Mouse (Mus musculus): ENCODE data around the gene Ace2.

Gene Ace2

DNA sequence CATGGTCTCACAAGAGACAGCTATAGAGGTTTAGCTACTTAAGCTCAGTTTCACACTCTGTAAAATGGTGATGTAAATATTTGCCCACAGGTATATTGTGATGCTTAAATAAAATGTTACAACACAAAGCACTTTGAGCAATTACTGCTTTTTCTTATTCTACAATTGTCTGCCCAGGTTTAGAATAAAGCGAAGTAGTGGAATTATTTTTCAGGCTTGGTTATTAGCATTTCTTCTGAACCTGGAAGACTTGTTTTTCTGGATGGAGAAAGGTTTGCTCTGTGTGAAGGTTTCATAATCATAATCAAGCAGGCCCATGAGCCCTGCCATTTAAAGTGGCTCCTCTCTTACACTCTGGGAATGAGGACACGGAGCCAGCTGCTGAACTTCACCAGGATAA, at the start of gene Ace2:
Ace2 (plus strand) TSS at position 301 of the 400 bp plus-strand sequence.
- no peak for DNase-seq (ENCODE audit: low spot score in 2 of 2)

DNA sequence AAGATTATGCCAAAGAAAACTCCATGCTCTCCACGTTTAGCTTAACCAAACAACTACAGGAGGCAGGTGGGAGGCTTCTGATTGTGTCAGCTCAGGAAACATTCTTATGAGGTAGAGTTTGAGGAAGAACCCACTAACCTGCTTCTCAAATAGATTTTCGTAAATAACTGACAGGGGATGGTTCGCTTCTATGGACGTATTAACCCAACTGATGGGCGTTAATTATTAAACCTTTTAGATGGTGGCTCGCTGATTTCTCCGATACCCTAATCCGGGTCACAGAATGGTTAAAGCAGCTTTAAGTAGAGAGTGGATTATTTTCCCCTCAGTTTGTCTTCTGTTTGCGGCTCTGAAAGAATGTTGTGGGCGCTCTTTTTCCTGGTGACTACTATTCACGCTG, 49.2 kb upstream of the Ace2 start:
- DNase-seq (ENCODE audit: low spot score in 2 of 2): no peak

DNA sequence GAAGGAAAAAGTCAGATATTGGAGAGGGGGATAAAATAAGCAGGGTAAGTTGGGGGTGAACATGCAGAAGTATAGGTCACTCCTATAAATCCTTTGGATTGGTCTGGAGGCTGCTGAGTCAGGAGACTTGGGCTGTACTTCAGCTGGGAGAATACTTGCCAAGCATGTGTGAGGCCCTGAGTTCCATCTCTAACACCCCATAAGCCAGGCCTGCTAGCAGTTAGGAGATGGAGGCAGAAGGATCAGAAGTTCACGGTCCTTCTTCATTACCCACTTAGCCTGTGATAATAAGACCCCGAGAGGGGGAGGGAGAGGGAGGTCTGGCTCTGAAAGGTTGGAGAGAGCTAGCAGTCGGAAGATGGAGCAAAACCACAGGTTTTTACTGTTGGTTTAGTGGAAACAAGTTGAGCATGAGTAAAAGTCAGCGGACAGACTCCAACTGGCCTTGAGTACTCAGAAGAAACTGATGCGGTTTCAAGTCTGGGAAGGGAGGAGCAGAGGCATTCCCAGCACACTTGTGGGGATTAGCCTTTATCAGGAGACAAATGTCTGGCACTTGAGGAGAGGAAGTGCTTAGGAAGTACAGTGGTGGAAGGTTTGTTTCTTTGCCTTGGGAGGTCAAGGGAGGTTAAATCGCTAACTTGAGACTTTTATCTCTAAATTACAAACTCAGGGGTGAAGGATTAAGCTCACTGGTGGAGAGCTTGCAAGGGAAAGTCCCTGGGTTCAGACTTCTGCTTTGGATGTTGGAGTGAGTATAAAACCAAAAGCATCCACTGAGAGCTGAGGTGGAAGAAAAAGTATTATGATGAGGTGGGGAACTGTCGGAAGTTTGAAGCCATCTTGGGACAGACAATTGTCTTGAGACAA, 46.6 kb upstream of the Ace2 start:
- no peak for DNase-seq (ENCODE audit: low spot score in 2 of 2)

DNA sequence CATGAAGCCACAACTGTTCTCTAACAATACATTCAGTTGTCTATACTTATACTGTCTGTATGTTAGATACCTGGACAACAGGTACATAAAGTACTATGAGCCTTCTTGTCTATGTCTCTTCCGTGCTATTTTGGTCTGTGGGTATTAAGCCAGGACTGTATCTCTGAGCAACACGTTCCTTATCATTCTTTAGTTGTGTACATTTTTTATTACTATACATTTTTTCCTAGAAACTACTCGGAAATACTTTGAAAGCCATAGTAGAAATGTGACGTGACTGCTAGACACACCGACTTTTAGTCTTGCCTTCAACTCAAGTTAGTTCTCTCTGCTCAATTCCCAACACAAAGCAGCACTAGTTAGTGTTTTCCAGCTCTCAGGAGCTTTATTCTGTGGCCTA, 45.7 kb upstream of the Ace2 start:
- DNase-seq (ENCODE audit: low spot score in 2 of 2): no peak

DNA sequence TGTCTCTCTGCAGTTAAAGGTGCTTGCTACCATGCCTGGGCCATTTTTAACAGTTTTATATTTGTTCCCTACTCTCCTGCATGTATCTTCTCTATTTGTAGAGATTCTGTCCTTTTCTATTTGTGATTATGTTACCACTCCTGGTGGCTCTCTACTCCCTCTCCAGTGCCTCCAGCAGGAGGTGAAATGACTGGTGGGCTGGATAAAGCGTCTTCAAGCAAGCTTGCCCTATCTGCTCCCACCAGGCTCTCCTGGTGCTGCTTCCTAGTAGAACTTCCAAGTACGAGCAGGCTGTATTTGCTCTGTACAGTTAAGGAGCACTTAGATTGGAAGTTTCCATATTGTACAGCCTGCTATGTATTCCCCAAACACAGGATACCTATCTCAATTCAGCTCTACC, 43.3 kb upstream of the Ace2 start:
- no peak for DNase-seq (ENCODE audit: low spot score in 2 of 2)

DNA sequence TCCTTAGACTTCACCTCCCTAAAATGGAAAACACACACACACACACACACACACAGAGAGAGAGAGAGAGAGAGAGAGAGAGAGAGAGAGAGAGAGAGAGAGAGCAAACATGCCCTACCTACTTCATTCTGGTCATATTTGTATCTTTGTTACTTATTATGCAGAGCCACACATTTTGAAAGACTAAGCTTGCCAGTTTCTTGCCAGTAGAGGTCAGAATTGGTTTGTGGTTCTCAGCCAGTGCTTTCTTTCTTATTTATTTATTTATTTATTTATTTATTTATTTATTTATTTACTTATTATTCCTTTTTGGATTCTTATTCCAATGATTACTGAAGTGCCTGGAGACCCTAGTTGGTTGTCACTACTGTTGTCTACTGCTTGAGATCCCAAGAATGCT, 37.6 kb upstream of the Ace2 start:
- DNase-seq (ENCODE audit: low spot score in 2 of 2): no peak

DNA sequence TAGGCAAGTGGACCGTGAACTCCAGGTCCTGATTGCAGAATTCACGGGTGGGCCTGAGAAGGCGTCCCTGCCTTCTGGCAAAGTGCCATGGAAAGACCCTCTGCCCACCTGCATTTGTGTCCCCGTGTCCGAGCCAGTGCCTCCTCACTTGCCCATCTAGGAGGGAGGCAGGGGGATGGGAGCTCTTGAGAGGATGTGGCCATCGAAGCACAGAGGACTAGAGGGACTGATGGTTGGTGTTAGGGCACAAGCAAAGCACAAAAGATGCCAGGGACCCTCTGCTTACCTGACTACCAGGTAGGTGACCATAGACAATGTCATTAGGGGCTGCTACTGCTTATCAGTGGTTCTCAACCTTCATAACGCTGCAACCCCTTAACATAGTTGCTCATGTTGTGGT, 36.9 kb upstream of the Ace2 start:
- no peak for DNase-seq (ENCODE audit: low spot score in 2 of 2)

DNA sequence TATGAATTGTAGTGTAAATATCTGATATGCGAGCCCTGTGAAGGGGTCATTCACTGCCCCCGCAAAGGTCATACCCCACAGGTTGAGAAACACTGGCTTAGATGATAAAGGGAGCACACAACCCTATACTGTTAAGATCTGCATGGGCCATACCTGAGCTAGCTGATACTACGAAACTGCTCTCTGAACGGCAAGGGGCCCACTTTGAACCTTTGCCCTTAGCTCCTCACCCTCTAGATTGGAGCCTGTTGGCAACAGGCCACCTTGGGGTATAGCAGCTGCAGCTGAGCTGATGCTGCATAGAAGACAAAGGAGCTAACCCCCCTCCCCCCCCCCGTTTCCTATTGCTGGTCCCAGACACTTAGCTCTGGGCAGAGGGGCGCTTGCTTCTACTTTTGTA, 36.5 kb upstream of the Ace2 start:
- DNase-seq (ENCODE audit: low spot score in 2 of 2): no peak

DNA sequence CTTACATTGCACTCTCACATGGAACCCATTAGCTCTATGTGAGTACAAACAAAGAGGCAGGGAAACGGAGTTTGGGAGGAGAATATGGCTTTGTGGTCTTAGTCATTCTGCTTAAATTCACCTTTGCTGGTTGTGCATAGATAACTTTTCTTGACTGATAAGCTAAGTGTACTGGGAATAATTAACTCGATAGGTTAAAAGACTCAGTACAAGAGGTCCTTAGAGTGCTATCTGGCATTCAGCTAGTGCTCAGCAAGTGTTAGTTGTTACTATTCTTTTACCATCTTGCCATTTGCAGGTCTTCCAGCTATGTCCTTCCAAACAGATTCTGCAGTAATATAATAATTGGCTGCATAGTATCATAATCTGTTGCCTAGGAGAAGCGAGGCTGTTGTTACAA, 28.0 kb upstream of the Ace2 start:
- no peak for DNase-seq (ENCODE audit: low spot score in 2 of 2)

DNA sequence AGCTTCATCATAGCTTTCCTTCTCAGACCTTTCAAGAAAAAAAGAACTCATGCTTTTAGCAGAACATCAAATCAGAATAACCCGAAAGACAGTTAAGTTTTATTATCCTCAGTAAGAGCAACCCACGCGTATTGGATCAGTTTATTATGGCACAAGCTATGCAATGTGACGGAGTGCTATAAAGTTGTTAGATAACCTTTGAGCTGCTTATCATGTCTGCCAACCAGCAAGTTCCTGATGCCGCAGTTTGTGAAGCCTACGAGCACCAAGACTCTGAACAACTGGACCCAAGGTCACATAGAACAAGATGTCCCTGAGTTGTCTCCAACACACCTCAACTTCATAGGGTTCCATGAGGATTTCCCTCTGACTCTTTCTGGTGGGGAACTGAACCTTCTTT, 25.4 kb upstream of the Ace2 start:
- no peak for DNase-seq (ENCODE audit: low spot score in 2 of 2)

DNA sequence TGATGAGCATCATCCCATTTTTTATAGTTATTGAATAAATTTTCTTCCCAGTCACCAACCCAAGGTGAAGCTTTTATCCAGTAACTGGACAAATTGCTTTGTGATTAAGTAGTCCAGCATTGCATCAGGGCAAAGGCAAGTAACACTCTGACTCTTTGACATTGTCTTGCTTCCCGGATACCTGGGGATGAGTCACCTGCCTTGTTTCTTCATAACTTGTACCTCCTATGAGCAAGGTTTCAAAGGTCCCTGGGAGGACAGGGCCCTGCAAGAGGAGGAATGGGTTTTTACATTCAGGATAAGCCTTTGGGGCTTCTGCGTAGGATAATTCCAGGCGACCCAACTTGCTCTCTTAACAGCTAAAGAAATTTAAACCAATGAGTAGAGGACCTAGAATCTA, 15.2 kb upstream of the Ace2 start:
- DNase-seq (ENCODE audit: low spot score in 2 of 2): no peak

DNA sequence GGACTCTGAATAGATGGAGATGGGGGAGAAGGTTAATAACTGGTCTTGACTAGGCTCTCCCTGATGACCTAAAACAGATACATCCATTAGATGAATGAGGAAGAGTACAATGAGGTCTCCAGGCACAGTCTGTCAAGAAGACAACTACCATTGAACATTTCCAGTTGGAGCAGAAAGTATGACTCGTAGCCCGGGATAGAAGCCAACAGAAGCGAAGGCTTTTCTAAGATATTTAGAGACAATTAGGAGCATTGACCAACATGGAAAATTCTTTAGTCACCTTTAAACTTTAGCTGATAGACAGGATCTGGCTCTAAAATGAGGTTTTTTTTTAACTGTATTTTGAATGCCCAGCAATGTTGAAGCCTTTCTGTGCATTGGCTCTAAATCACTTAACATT, 5.6 kb upstream of the Ace2 start:
- DNase-seq (ENCODE audit: low spot score in 2 of 2): no peak

DNA sequence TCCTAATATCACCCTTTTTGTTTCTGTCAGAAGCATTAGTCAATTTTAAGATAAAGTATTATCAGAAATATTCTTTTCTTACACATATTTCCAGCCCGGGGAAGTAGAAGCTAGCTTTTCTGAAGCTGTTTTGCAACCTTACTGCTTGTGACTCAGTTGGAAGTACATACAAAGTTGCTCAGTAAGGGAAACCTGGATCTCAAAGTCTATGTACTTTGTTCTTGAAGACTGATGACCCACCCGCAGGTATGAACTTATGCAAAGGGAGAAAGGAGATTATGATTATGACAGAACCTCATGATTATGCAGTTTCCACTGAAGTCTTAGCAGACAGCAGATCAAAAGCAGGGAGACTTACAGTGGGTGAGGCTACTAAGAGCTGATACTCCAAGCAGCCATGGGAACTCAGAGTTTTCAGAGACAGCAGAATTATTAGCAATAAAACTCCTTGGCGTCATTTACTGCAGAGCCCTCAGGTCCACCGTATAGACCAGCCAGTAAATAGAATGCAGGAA, 3.8 kb upstream of the Ace2 start:
- no peak for DNase-seq (ENCODE audit: low spot score in 2 of 2)

DNA sequence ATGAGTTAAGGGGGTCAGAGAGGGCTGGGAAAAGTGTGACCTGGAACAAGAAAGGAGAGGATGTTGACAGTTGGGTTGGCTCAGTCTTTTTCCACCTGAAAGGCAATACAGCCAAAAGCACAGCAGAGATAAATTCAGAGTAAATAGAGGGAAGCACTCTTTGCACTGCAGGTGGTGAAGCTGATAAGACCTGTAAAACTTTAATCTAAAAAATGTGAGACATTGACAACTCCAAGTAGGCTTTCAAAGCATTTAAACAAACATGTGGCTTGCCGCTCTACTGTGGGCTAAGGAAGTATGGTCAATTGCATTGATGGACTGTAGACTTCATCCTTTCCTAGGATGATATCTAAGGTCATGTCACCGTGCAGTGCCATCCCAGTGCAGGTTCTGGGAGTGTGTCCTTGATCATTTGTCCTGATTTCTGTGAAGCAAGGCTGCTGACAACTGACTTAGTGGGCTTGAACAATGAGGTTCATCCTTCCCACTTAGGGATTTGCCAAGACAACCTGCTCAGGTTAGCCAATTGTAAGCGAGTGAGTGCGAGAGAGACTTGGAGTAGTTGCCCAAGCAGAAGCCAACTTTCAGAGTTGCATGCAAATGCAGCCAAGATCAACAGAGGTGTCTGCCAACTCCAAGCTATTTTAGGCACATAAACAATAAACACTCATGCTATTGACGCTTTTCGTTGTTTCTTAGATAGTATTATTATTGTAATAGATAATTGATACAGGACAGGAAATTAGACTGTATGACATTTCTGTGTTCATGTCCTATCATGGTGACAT, 6.5 kb downstream of the Ace2 start:
- no peak for DNase-seq (ENCODE audit: low spot score in 2 of 2)

DNA sequence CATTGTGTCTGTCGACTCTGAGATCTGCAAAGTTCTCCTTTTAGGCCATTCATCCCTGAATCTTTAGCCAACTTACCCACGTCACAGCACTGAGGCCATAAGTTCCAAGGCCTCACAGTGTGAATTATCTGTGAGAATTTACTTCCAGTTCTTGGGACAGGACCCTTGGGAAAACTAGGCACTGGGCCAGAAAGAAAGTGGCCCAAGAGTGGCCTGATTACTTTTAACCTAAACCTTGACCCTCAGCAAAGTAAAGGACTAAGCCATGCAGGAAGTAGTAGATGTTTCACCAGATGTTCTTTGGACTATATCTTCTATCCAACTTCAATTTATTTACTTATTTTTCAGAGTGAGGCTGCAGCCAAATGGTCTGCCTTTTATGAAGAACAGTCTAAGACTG, 13.6 kb downstream of the Ace2 start:
- DNase-seq (ENCODE audit: low spot score in 2 of 2): no peak

DNA sequence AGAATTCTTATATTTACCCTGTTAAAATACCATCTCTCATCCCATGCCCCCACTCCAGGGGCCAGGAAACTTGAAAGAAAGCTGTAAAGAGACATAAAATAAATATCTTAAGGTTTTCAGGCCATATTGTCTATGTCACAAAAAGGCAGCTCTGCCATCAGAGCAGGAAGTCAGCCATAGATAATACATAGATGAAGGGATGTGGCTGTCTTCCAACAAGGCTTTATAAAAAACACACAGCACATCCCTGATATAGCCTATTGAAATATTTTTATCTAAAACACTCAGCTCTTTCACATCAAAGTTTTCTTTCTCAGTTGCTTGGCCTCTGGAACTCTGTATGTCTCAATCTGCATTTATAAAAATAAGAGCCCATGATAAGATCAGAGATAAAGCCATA, 14.5 kb downstream of the Ace2 start:
- no peak for DNase-seq (ENCODE audit: low spot score in 2 of 2)

DNA sequence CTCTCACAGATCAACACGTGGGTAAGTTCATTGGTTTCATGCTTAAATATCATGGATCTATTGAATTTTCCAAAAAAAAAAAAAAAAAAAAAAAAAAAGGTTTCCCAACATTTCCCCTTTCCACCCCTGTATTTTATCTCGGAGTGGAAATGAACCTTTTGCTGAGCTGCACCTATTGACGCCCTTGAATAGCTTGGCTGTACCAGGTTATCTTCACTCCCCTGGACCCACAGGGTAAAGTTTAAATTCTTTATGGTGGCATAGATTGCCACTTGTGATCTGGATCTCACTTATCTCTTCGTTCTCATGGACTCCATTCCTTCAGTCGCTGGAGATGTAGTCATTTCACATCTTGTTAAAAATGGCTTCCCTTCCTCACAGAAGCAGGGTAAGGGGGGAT, 15.5 kb downstream of the Ace2 start:
- no peak for DNase-seq (ENCODE audit: low spot score in 2 of 2)

DNA sequence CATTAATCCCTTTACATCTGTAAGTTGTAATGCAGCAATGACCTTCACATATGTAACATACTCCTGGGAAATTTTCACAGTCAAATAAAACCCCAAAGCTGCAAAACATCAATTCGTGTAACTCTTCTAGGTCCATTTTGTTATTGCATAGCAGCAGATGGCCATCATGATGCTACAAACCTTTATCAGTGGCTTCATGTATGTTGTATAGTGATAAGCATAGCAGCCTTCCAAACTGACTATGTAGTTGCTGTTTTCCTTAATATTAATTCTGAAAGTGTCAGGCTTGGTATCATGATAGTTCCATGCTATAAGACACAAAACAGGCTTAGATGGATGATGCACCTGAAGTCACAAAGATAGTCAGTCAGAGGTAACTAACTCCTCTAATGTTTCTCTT, 25.5 kb downstream of the Ace2 start:
- DNase-seq (ENCODE audit: low spot score in 2 of 2): no peak

DNA sequence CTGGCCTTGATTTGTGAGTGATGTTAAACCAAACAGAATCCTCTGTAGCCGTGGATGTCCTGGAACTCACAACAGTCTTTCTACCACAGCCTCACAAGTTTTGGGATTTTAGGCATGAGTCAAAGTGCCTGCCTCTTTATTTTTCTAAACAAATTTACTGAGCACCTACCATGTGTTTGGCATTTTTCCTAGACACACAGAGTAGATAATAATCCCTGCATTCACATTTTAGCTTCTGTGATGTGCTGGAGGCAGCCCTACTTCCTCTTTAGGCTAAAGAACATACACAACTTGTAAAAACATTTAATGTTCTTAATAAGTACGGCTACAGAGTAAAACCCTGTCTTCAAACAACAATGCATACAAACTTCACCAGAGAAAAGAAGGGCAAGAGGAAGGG, 31.9 kb downstream of the Ace2 start:
- no peak for DNase-seq (ENCODE audit: low spot score in 2 of 2)

DNA sequence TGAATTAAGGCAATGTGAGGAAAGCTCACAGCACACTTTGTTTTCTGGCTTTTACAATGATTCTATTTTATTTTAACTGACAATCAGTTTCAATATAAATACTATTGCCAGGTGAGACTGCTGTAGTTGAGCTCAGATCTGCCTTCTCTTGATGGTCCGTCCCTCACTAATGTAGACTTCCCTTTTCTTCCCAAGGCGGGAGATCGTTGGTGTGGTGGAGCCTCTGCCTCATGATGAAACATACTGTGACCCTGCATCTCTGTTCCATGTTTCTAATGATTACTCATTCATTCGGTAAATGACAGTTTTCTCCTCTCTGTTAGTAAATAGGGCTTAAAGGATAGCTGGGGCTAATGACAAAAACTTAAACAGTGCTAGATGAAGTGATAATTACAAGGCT, 34.7 kb downstream of the Ace2 start:
- DNase-seq (ENCODE audit: low spot score in 2 of 2): no peak

DNA sequence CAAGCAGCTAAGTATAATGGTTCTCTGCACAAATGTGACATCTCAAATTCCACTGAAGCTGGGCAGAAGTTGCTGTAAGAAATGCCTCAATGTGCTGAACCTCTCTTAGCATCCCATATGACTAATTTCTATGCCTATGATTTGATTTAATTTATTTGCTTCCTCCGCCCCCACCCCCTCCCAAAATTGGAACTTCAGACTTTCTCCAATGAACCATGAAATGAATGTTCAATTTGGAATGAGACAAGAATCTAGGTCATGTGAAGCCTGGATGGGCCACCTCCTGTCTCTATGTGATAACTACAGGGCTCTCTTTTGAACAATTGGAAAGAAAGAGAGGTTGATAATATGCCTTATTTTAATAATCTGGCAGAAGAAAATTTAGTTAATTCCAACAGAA, 36.2 kb downstream of the Ace2 start:
- no peak for DNase-seq (ENCODE audit: low spot score in 2 of 2)

DNA sequence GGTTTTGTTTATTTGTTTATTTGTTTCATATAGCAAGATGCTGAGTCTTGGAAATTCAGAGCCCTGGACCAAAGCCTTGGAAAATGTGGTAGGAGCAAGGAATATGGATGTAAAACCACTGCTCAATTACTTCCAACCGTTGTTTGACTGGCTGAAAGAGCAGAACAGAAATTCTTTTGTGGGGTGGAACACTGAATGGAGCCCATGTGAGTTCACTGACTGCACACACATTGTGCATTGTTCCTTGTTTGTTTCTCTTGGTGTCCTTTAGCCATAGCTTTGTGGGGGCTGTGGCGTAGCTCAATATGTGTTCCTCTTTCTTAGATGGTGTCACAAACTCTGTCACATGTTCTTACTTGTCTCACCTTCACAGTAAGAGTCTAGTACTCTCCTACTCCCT, 36.6 kb downstream of the Ace2 start:
- DNase-seq (ENCODE audit: low spot score in 2 of 2): no peak

DNA sequence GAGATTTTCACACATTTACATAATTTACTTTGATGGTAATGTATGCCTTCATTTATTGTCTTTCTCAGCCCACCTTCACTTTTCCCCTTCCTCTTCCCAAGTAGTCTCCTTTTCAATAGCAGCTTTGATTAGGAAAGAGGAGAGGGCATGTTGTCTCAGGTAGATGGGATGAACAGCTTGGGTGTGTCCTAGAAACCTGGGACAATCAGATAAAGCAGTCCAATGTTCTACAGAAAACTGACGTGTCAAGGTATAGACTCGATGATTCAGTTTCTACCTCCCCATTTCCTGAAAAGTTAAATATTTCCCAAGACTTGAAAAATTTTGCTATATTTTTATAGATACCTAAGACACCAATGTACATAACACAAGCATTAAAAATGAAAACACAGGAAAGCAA, 39.7 kb downstream of the Ace2 start:
- DNase-seq (ENCODE audit: low spot score in 2 of 2): no peak

Measured in urinary bladder, adult 18-20 months (tissue).